Mouse (Mus musculus) heart, embryonic 10.5 days (tissue): ENCODE data around the gene Camta1. TPM values are rescaled to one million over a fixed set of nuclear protein-coding genes. Genes with fewer than 3 reads are reported as not detected.

Experiments
- DNase-seq: peaks from one replicate; pipeline ENCODE4 v3.0.0-alpha.2; 2017; ENCODE audit warnings: low spot score
- H3K27ac ChIP-seq: fragments of 300-500 bp; sonication (generic); 2 replicates; pipeline ENCODE4 v1.5.1; 2016; ENCODE audit warnings: mild to moderate bottlenecking
- H3K27me3 ChIP-seq: fragments of 300-500 bp; sonication (generic); 2 replicates; pipeline ENCODE4 v1.6.1; 2016; ENCODE audit warnings: mild to moderate bottlenecking; ENCODE audit not compliant: poor library complexity, insufficient read depth, severe bottlenecking
- H3K36me3 ChIP-seq: fragments of 300-500 bp; sonication (generic); 2 replicates; pipeline ENCODE4 v1.6.1; 2016; ENCODE audit warnings: mild to moderate bottlenecking, moderate library complexity
- H3K4me1 ChIP-seq: fragments of 300-500 bp; sonication (generic); 2 replicates; pipeline ENCODE4 v1.6.1; 2016; ENCODE audit warnings: mild to moderate bottlenecking
- H3K4me3 ChIP-seq: fragments of 300-500 bp; sonication (generic); 2 replicates; pipeline ENCODE4 v1.5.1; 2016; ENCODE audit warnings: mild to moderate bottlenecking, moderate library complexity
- H3K9me3 ChIP-seq: fragments of 300-500 bp; sonication (generic); 2 replicates; pipeline ENCODE4 v1.6.1; 2016; ENCODE audit warnings: mild to moderate bottlenecking, moderate library complexity
- WGBS: fragments of 180-500 bp; shearing (Covaris S2); methylation state at CpG from one replicate; pipeline ENCODE4 v1.1.7; 2016; 5-methylcytosine and 5-hydroxymethylcytosine counted together
- polyA plus RNA-seq: library from polyadenylated mRNA; unstranded; fragments of >200 nt; fragmentation: Nextera tagmentation; extraction: Ambion mirVana; gene quantifications from 2 replicates; pipeline ENCODE4 v1.2.1, GENCODE M21; 2016

Gene Camta1
- polyA plus RNA-seq, 1 experiment from 2014 or later = 115 TPM

GRCm38 (mm10) chr4:151337543-151337942, 524.1 kb downstream of the Camta1 start:
- WGBS = 23% methylated on average over 11 of the region's 11 CpGs
- DNase-seq = no peak
- Histone ChIP-seq H3K27me3 (peaks cover 16% of the 10 kb centered on the region; the same call in 1 of the 2 replicates), H3K9me3 (no peaks in the 10 kb centered on the region), H3K36me3 (no peaks in the 10 kb centered on the region), H3K27ac (no peak overlapping the region), H3K4me1 (peaks cover 13% of the 10 kb centered on the region), H3K4me3 (no peak overlapping the region)

GRCm38 (mm10) chr4:151336413-151336812, 525.3 kb downstream of the Camta1 start:
- WGBS = 87% methylated on average over 13 of the region's 13 CpGs
- H3K36me3 ChIP-seq = no peaks in the 10 kb centered on the region
- DNase-seq = no peak

GRCm38 (mm10) chr4:151334951-151335742, 526.5 kb downstream of the Camta1 start:
- no peak for DNase-seq
- Histone ChIP-seq H3K9me3 (no peaks in the 10 kb centered on the region), H3K4me3 (no peak overlapping the region), H3K4me1 (peaks cover 10% of the 10 kb centered on the region), H3K27me3 (peaks cover 16% of the 10 kb centered on the region; the same call in 1 of the 2 replicates), H3K36me3 (no peaks in the 10 kb centered on the region), H3K27ac (no peak overlapping the region)
- 44% methylated on average over 23 of the region's 23 CpGs for WGBS

More at GRCm38 (mm10) chr4:151336413-151336812, 525.3 kb downstream of the Camta1 start:
- Histone ChIP-seq H3K4me3 (no peak overlapping the region), H3K4me1 (peaks cover 13% of the 10 kb centered on the region), H3K9me3 (no peaks in the 10 kb centered on the region), H3K27me3 (peaks cover 16% of the 10 kb centered on the region; the same call in 1 of the 2 replicates), H3K27ac (no peak overlapping the region)

GRCm38 (mm10) chr4:151332074-151332849, 529.4 kb downstream of the Camta1 start:
- no peaks in the 10 kb centered on the region for H3K4me1 ChIP-seq
- WGBS = 80% methylated on average over 19 of the region's 19 CpGs
- no peaks in the 10 kb centered on the region for H3K9me3 ChIP-seq
- DNase-seq = no peak
- H3K27ac ChIP-seq = no peak overlapping the region
- peaks cover 8% of the 10 kb centered on the region; the same call in 1 of the 2 replicates for H3K27me3 ChIP-seq
- no peak overlapping the region for H3K4me3 ChIP-seq
- no peaks in the 10 kb centered on the region for H3K36me3 ChIP-seq

GRCm38 (mm10) chr4:151330983-151331382, 530.7 kb downstream of the Camta1 start:
- Histone ChIP-seq H3K27me3 (no peaks in the 10 kb centered on the region), H3K27ac (no peak overlapping the region), H3K9me3 (no peaks in the 10 kb centered on the region), H3K4me1 (no peaks in the 10 kb centered on the region; the same call in 1 of the 2 replicates), H3K4me3 (no peak overlapping the region), H3K36me3 (no peaks in the 10 kb centered on the region)
- DNase-seq = no peak
- 62% methylated on average over 8 of the region's 8 CpGs for WGBS

- no peak for DNase-seq
- no peaks in the 10 kb centered on the region for H3K36me3 ChIP-seq
- H3K4me3 ChIP-seq = no peak overlapping the region
- H3K27me3 ChIP-seq = no peaks in the 10 kb centered on the region
- no peaks in the 10 kb centered on the region for H3K9me3 ChIP-seq
- no peak overlapping the region for H3K27ac ChIP-seq
- peaks cover 3% of the 10 kb centered on the region for H3K4me1 ChIP-seq
- 68% methylated on average over 6 of the region's 6 CpGs for WGBS
These were observed 533.6 kb downstream of the Camta1 start for GRCm38 (mm10) chr4:151328071-151328470.

- 86% methylated on average over 8 of the region's 8 CpGs for WGBS
- no peak overlapping the region for H3K4me3 ChIP-seq
- no peaks in the 10 kb centered on the region for H3K36me3 ChIP-seq
- H3K9me3 ChIP-seq = no peaks in the 10 kb centered on the region
- H3K27ac ChIP-seq = no peak overlapping the region
- DNase-seq = no peak
- peaks cover 3% of the 10 kb centered on the region for H3K4me1 ChIP-seq
- no peaks in the 10 kb centered on the region for H3K27me3 ChIP-seq
These were observed 534.5 kb downstream of the Camta1 start for GRCm38 (mm10) chr4:151326971-151327686.

GRCm38 (mm10) chr4:151316428-151316827, 545.2 kb downstream of the Camta1 start:
- H3K27me3 ChIP-seq = peaks cover 18% of the 10 kb centered on the region; the same call in 1 of the 2 replicates
- no peak overlapping the region for H3K4me3 ChIP-seq
- no peak overlapping the region for H3K27ac ChIP-seq
- no peaks in the 10 kb centered on the region for H3K9me3 ChIP-seq
- no peaks in the 10 kb centered on the region for H3K4me1 ChIP-seq
- 76% methylated on average over 10 of the region's 10 CpGs for WGBS
- no peaks in the 10 kb centered on the region for H3K36me3 ChIP-seq
- no peak for DNase-seq

GRCm38 (mm10) chr4:151315726-151316125, 546.0 kb downstream of the Camta1 start:
- H3K9me3 ChIP-seq = no peaks in the 10 kb centered on the region
- H3K27me3 ChIP-seq = peaks cover 18% of the 10 kb centered on the region; the same call in 1 of the 2 replicates
- no peaks in the 10 kb centered on the region for H3K36me3 ChIP-seq
- H3K27ac ChIP-seq = no peak overlapping the region
- no peak for DNase-seq
- H3K4me3 ChIP-seq = no peak overlapping the region
- H3K4me1 ChIP-seq = 0 out of 2 replicates have a peak, but pooled peaks cover 1% of the 10 kb centered on the region
- 79% methylated on average over 10 of the region's 10 CpGs for WGBS

GRCm38 (mm10) chr4:151310773-151311172, 550.9 kb downstream of the Camta1 start:
- H3K27ac ChIP-seq = no peak overlapping the region
- H3K27me3 ChIP-seq = peaks cover 18% of the 10 kb centered on the region; the same call in 1 of the 2 replicates
- peaks cover 10% of the 10 kb centered on the region for H3K4me1 ChIP-seq
- DNase-seq = no peak
- H3K9me3 ChIP-seq = no peaks in the 10 kb centered on the region
- no peak overlapping the region for H3K4me3 ChIP-seq
- WGBS = 85% methylated on average over 8 of the region's 8 CpGs
- no peaks in the 10 kb centered on the region for H3K36me3 ChIP-seq

GRCm38 (mm10) chr4:151310056-151310685, 551.5 kb downstream of the Camta1 start:
- 50% methylated on average over 12 of the region's 12 CpGs for WGBS
- no peak for DNase-seq
- H3K9me3 ChIP-seq = no peaks in the 10 kb centered on the region
- peaks cover 10% of the 10 kb centered on the region for H3K4me1 ChIP-seq
- no peaks in the 10 kb centered on the region for H3K36me3 ChIP-seq
- H3K27me3 ChIP-seq = peaks cover 13% of the 10 kb centered on the region; the same call in 1 of the 2 replicates
- no peak overlapping the region for H3K27ac ChIP-seq
- H3K4me3 ChIP-seq = no peak overlapping the region

GRCm38 (mm10) chr4:151306890-151307289, 554.8 kb downstream of the Camta1 start:
- no peak overlapping the region for H3K4me3 ChIP-seq
- H3K27ac ChIP-seq = no peak overlapping the region
- H3K27me3 ChIP-seq = 0 out of 2 replicates have a peak, but pooled peaks cover 7% of the 10 kb centered on the region
- no peaks in the 10 kb centered on the region for H3K9me3 ChIP-seq
- DNase-seq = no peak
- WGBS = 82% methylated on average over 11 of the region's 11 CpGs
- peaks cover 10% of the 10 kb centered on the region for H3K4me1 ChIP-seq
- no peaks in the 10 kb centered on the region for H3K36me3 ChIP-seq
